Mouse (Mus musculus) ES-Bruce4 (cell line): Measurements from ENCODE around the gene D130040H23Rik. TPM values are rescaled to one million over a fixed set of nuclear protein-coding genes. Genes with fewer than 3 reads are reported as not detected.

Experiments
- H3K27ac ChIP-seq: 2 replicates; pipeline ENCODE4 v1.5.1; 2012; ENCODE audit warnings: low read length, inconsistent platforms; ENCODE audit not compliant: insufficient read depth
- H3K27me3 ChIP-seq: 2 replicates; pipeline ENCODE4 v1.6.1; 2012; ENCODE audit warnings: mild to moderate bottlenecking, low read length, inconsistent platforms; ENCODE audit not compliant: control insufficient read depth, poor library complexity, insufficient read depth, severe bottlenecking
- H3K36me3 ChIP-seq: 2 replicates; pipeline ENCODE4 v1.6.1; 2012; ENCODE audit warnings: inconsistent platforms, mild to moderate bottlenecking, low read length, moderate library complexity; ENCODE audit not compliant: control insufficient read depth, poor library complexity, insufficient read depth, severe bottlenecking
- H3K4me1 ChIP-seq: one replicate; pipeline ENCODE4 v1.8.1; 2011; ENCODE audit warnings: low read length; ENCODE audit not compliant: control insufficient read depth, insufficient read depth
- H3K4me3 ChIP-seq: 2 replicates; pipeline ENCODE4 v1.5.1; 2011; ENCODE audit warnings: low read depth, mild to moderate bottlenecking, low read length
- H3K9ac ChIP-seq: 2 replicates; pipeline ENCODE4 v1.6.1; 2012; ENCODE audit warnings: low read depth, mild to moderate bottlenecking, inconsistent platforms; ENCODE audit not compliant: poor library complexity, severe bottlenecking
- H3K9me3 ChIP-seq: replicated peaks from 2 replicates; pipeline ENCODE4 v1.6.1; 2012; ENCODE audit warnings: mild to moderate bottlenecking, low read length, inconsistent platforms; ENCODE audit not compliant: control insufficient read depth, poor library complexity, insufficient read depth, severe bottlenecking
- CTCF ChIP-seq: IDR thresholded peaks from one replicate; pipeline ENCODE4 v1.8.1; 2011; ENCODE audit warnings: low read depth, low read length
- EP300 ChIP-seq: IDR thresholded peaks from 2 replicates; pipeline ENCODE4 v1.6.1; 2011; ENCODE audit warnings: low read depth, low read length; ENCODE audit not compliant: insufficient read depth
- POLR2A ChIP-seq: IDR thresholded peaks from one replicate; pipeline ENCODE4 v1.8.1; 2011; ENCODE audit warnings: low read length; ENCODE audit not compliant: insufficient read depth
- polyA plus RNA-seq: library from polyadenylated mRNA; stranded (reverse); fragments of >200 nt; gene quantifications from 2 replicates; pipeline ENCODE4 v1.2.4, GENCODE M21; 2011; ENCODE audit warnings: low read depth; ENCODE audit not compliant: missing spikeins, insufficient read depth, insufficient read length

The D130040H23Rik gene
- 10.3 and 14.7 TPM in 2 replicates for polyA plus RNA-seq

DNA sequence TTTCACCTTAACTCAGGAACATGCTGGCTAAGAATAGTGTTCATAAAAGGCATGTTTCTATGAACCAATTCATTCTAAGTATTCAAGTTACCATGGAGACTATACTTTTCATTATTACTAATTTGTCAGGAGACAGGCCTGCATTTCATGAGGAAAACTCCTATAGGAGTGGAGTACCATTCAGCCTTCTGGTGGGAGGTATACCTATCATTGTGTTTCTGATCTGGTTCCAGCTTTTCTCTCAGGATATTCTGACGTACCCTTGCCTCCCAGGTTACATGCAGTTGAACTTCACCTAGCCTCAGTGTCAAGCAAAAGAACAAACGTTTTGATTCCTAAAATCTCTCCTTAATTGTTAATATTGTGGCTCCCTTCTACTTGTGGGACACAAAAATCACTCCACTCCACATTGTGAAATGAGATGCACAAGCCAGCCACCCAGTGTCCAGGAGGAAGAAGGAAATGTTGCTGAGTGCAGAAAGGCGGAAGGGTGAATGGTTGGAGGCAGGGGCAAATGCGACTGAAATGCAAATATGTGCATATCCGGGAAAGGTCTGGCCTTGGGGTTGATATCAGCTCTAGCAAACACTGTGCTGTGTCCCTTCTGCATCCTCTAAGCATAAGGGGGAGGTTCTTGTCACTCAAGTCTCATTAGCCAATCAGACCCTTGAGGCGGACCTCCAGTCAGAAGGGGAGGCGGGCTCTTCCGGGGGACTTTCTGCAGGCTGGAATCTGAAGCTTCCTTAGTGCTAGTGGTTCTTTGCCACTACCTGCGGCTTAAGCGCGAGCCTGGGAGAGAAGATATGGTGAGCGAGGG lies at the start of gene D130040H23Rik:
TSS of gene D130040H23Rik (plus strand) at position 695 of the 817 bp plus-strand sequence.
- Histone ChIP-seq H3K27ac (peak within 1 kb of the TSS; percentile 63), H3K9me3 (no peaks in the 10 kb centered on the region), H3K4me1 (no peaks in the 10 kb centered on the region), H3K36me3 (no peaks in the 10 kb centered on the region; the same call in 1 of the 2 replicates), H3K4me3 (peak within 1 kb of the TSS; percentile 89), H3K27me3 (no peaks in the 10 kb centered on the region), H3K9ac (peak within 1 kb of the TSS; percentile 80)
- no peak for TF ChIP-seq CTCF
- TF ChIP-seq POLR2A: peak; percentile 56
- no peak for TF ChIP-seq EP300

GRCm38 (mm10) chr8:69242541-69242940 lies 28.3 kb upstream of the D130040H23Rik start:
- H3K9ac ChIP-seq: no peak overlapping the region
- TF ChIP-seq EP300 (no peak), POLR2A (no peak), CTCF (no peak)

DNA sequence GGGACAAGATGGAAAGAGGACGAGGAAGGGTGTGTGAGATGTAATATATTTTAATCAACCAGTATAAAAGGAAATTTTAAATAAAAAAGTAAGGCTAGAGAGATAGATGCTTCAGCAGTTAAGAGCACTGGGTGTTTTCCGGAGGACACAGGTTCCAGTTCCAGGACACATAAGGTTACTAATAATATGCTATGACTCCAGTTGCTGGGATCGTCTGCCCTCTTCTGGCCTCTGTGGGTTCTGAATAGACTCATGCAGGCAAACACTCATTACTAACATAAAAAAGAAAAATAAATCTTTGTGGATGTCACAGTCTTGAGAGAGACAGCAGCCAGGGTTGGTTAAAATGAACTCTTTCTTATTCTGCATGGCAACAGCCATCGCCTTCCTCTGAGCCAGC lies 2.4 kb upstream of the D130040H23Rik start:
- Histone ChIP-seq H3K27me3 (no peaks in the 10 kb centered on the region), H3K27ac (no peak overlapping the region), H3K4me3 (no peak overlapping the region), H3K9ac (no peak overlapping the region), H3K9me3 (no peaks in the 10 kb centered on the region), H3K4me1 (no peaks in the 10 kb centered on the region), H3K36me3 (no peaks in the 10 kb centered on the region; the same call in 1 of the 2 replicates)
- no peak for TF ChIP-seq POLR2A
- no peak for TF ChIP-seq CTCF
- no peak for TF ChIP-seq EP300

More at GRCm38 (mm10) chr8:69242541-69242940, 28.3 kb upstream of the D130040H23Rik start:
- H3K27me3 ChIP-seq: no peaks in the 10 kb centered on the region
- H3K4me1 ChIP-seq: no peaks in the 10 kb centered on the region
- no peak overlapping the region for H3K4me3 ChIP-seq
- no peaks in the 10 kb centered on the region for H3K36me3 ChIP-seq
- H3K9me3 ChIP-seq: peaks cover 6% of the 10 kb centered on the region; the same call in 1 of the 2 replicates
- no peak overlapping the region for H3K27ac ChIP-seq

GRCm38 (mm10) chr8:69271203-69271554 lies 299 bp downstream of the D130040H23Rik start:
- no peaks in the 10 kb centered on the region for H3K9me3 ChIP-seq
- no peaks in the 10 kb centered on the region for H3K27me3 ChIP-seq
- no peak for TF ChIP-seq POLR2A
- TF ChIP-seq EP300: no peak
- TF ChIP-seq CTCF: no peak
- H3K4me1 ChIP-seq: no peaks in the 10 kb centered on the region
- no peaks in the 10 kb centered on the region; the same call in 1 of the 2 replicates for H3K36me3 ChIP-seq
- H3K4me3 ChIP-seq: peak overlapping the region; percentile 89
- H3K9ac ChIP-seq: peak overlapping the region; percentile 80
- peak overlapping the region; percentile 63 for H3K27ac ChIP-seq

DNA sequence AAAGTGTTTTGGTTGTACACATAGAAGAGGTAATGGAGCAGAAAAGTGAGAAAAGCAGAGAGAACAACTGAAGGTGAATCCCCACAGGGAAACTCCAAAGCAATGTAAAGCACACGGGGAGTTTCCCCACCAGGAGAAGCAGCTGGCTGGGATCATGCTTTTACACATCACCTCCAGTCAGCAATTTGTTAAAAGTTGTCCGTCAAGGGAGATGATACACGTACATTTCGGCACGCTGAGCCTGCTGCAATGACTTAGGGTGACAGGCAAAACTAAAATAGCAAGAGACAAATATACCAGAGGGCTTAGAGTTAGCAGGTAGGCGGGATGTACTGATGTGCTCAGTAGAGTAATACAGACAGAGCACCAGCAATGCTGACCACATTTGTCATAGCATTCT lies 1.6 kb downstream of the D130040H23Rik start:
- Histone ChIP-seq H3K4me1 (no peaks in the 10 kb centered on the region), H3K9me3 (no peaks in the 10 kb centered on the region), H3K36me3 (no peaks in the 10 kb centered on the region; the same call in 1 of the 2 replicates), H3K4me3 (no peak overlapping the region), H3K27me3 (no peaks in the 10 kb centered on the region), H3K27ac (no peak overlapping the region), H3K9ac (no peak overlapping the region)
- no peak for TF ChIP-seq EP300
- TF ChIP-seq POLR2A: no peak
- no peak for TF ChIP-seq CTCF

GRCm38 (mm10) chr8:69324771-69325170 lies 53.9 kb downstream of the D130040H23Rik start:
- no peak for TF ChIP-seq POLR2A
- no peak for TF ChIP-seq CTCF
- no peak for TF ChIP-seq EP300
- no peak overlapping the region for H3K27ac ChIP-seq
- H3K4me1 ChIP-seq: no peaks in the 10 kb centered on the region
- no peaks in the 10 kb centered on the region for H3K36me3 ChIP-seq
- H3K9ac ChIP-seq: no peak overlapping the region
- H3K4me3 ChIP-seq: no peak overlapping the region
- peaks cover 22% of the 10 kb centered on the region for H3K9me3 ChIP-seq
- no peaks in the 10 kb centered on the region for H3K27me3 ChIP-seq
